Mouse (Mus musculus): ENCODE measurements around the gene Stk4. TPM values are rescaled to one million over a fixed set of nuclear protein-coding genes. Genes with fewer than 3 reads are reported as not detected.
"Not testable (repeated sequence)": the region's sequence is repeated elsewhere in the genome, so short reads cannot be mapped to it uniquely, and the experiment has no call there.

Stk4 gene
- polyA plus RNA-seq, 1 experiment, result 20.9 TPM

- H3K4me3 ChIP-seq (ENCODE audit: insufficient read depth, low read length), result no peak overlapping the region
- H3K27ac ChIP-seq (ENCODE audit: insufficient read depth, low read length), result no peak overlapping the region
- no peaks in the 10 kb centered on the region for H3K4me1 ChIP-seq (ENCODE audit: control insufficient read depth, insufficient read depth, low read length)
- TF ChIP-seq CTCF (IDR thresholded peaks at IDR 0.05; ENCODE audit: extremely low read depth, insufficient read depth, low read length), result no peak
- TF ChIP-seq POLR2A (IDR thresholded peaks at IDR 0.05; ENCODE audit: extremely low read depth, insufficient read depth, low read length), result no peak
These were observed 16.4 kb upstream of the Stk4 start for GRCm38 (mm10) chr2:164053767-164054166.

- TF ChIP-seq POLR2A (IDR thresholded peaks at IDR 0.05; ENCODE audit: extremely low read depth, insufficient read depth, low read length) (no peak), CTCF (IDR thresholded peaks at IDR 0.05; ENCODE audit: extremely low read depth, insufficient read depth, low read length) (no peak)
- no peaks in the 10 kb centered on the region for H3K4me1 ChIP-seq (ENCODE audit: control insufficient read depth, insufficient read depth, low read length)
- no peak overlapping the region for H3K4me3 ChIP-seq (ENCODE audit: insufficient read depth, low read length)
- no peak overlapping the region for H3K27ac ChIP-seq (ENCODE audit: insufficient read depth, low read length)
These were observed 15.5 kb upstream of the Stk4 start for GRCm38 (mm10) chr2:164054671-164055070.

- Histone ChIP-seq H3K4me3 (ENCODE audit: insufficient read depth, low read length) (no peak overlapping the region), H3K27ac (ENCODE audit: insufficient read depth, low read length) (no peak overlapping the region), H3K4me1 (ENCODE audit: control insufficient read depth, insufficient read depth, low read length) (no peaks in the 10 kb centered on the region)
- TF ChIP-seq POLR2A (IDR thresholded peaks at IDR 0.05; ENCODE audit: extremely low read depth, insufficient read depth, low read length) (no peak), CTCF (IDR thresholded peaks at IDR 0.05; ENCODE audit: extremely low read depth, insufficient read depth, low read length) (no peak)
These were observed 10.4 kb upstream of the Stk4 start for GRCm38 (mm10) chr2:164059634-164060235.

GRCm38 (mm10) chr2:164070765-164071436 is 779 bp downstream of the Stk4 start, which contains the start of gene Tomm34:
Gene Tomm34, minus strand, starts transcription at chr2:164071169.
- TF ChIP-seq POLR2A (IDR thresholded peaks at IDR 0.05; ENCODE audit: extremely low read depth, insufficient read depth, low read length) (peak; percentile 99), CTCF (IDR thresholded peaks at IDR 0.05; ENCODE audit: extremely low read depth, insufficient read depth, low read length) (no peak)
- Histone ChIP-seq H3K4me3 (ENCODE audit: insufficient read depth, low read length) (peak within 1 kb of the TSS; percentile 62), H3K27ac (ENCODE audit: insufficient read depth, low read length) (peak within 1 kb of the TSS; percentile 69), H3K4me1 (ENCODE audit: control insufficient read depth, insufficient read depth, low read length) (peaks cover 5% of the 10 kb centered on the region)

GRCm38 (mm10) chr2:164071437-164071820 is 1.3 kb downstream of the Stk4 start:
- H3K4me3 ChIP-seq (ENCODE audit: insufficient read depth, low read length), result peak overlapping the region; percentile 62
- not testable (repeated sequence) for H3K4me1 ChIP-seq (ENCODE audit: control insufficient read depth, insufficient read depth, low read length); H3K27ac ChIP-seq (ENCODE audit: insufficient read depth, low read length)

GRCm38 (mm10) chr2:164072109-164072508 is 2.0 kb downstream of the Stk4 start:
- no peak for TF ChIP-seq CTCF (IDR thresholded peaks at IDR 0.05; ENCODE audit: extremely low read depth, insufficient read depth, low read length)
- Histone ChIP-seq H3K4me3 (ENCODE audit: insufficient read depth, low read length) (no peak overlapping the region), H3K4me1 (ENCODE audit: control insufficient read depth, insufficient read depth, low read length) (peaks cover 5% of the 10 kb centered on the region), H3K27ac (ENCODE audit: insufficient read depth, low read length) (no peak overlapping the region)

- TF ChIP-seq POLR2A (IDR thresholded peaks at IDR 0.05; ENCODE audit: extremely low read depth, insufficient read depth, low read length) (no peak), CTCF (IDR thresholded peaks at IDR 0.05; ENCODE audit: extremely low read depth, insufficient read depth, low read length) (no peak)
- no peak overlapping the region for H3K27ac ChIP-seq (ENCODE audit: insufficient read depth, low read length)
- H3K4me1 ChIP-seq (ENCODE audit: control insufficient read depth, insufficient read depth, low read length), result peaks cover 5% of the 10 kb centered on the region
- no peak overlapping the region for H3K4me3 ChIP-seq (ENCODE audit: insufficient read depth, low read length)
These were observed 3.0 kb downstream of the Stk4 start for GRCm38 (mm10) chr2:164073120-164073519.

- Histone ChIP-seq H3K4me1 (ENCODE audit: control insufficient read depth, insufficient read depth, low read length) (peaks cover 5% of the 10 kb centered on the region), H3K27ac (ENCODE audit: insufficient read depth, low read length) (no peak overlapping the region), H3K4me3 (ENCODE audit: insufficient read depth, low read length) (peak overlapping the region; percentile 65)
- TF ChIP-seq CTCF (IDR thresholded peaks at IDR 0.05; ENCODE audit: extremely low read depth, insufficient read depth, low read length) (peak; percentile 65), POLR2A (IDR thresholded peaks at IDR 0.05; ENCODE audit: extremely low read depth, insufficient read depth, low read length) (peak; percentile 93)
These were observed 3.9 kb downstream of the Stk4 start for GRCm38 (mm10) chr2:164073918-164074578.

GRCm38 (mm10) chr2:164075088-164075487 is 5.0 kb downstream of the Stk4 start:
- H3K4me1 ChIP-seq (ENCODE audit: control insufficient read depth, insufficient read depth, low read length), result peaks cover 3% of the 10 kb centered on the region; the same call in 1 of the 2 replicates
- TF ChIP-seq CTCF (IDR thresholded peaks at IDR 0.05; ENCODE audit: extremely low read depth, insufficient read depth, low read length), result no peak
- no peak for TF ChIP-seq POLR2A (IDR thresholded peaks at IDR 0.05; ENCODE audit: extremely low read depth, insufficient read depth, low read length)

More at GRCm38 (mm10) chr2:164075088-164075487, 5.0 kb downstream of the Stk4 start:
- Histone ChIP-seq H3K27ac (ENCODE audit: insufficient read depth, low read length) (no peak overlapping the region), H3K4me3 (ENCODE audit: insufficient read depth, low read length) (no peak overlapping the region; the same call in 1 of the 2 replicates)

All from cortical plate, adult 2 months (tissue).